Mouse (Mus musculus): ENCODE measurements around the gene Kpna1.

- TF ChIP-seq CTCF (IDR thresholded peaks at IDR 0.05; ENCODE audit: control insufficient read depth, insufficient read depth, low read length) (peak; percentile 60), POLR2A (IDR thresholded peaks at IDR 0.05; ENCODE audit: borderline replicate concordance, control insufficient read depth, low read depth, low read length) (no peak)
These were observed 37.2 kb upstream of the Kpna1 start for GRCm38 (mm10) chr16:35941382-35941781.
